Mouse (Mus musculus) heart, embryonic 11.5 days (tissue): Measurements from ENCODE around the gene Cuedc2. TPM values are rescaled to one million over a fixed set of nuclear protein-coding genes. Genes with fewer than 3 reads are reported as not detected.

Experiments
- ATAC-seq: fragments of 200-750 bp; cut with Nextera tagmentation; replicated peaks from 2 replicates; pipeline ENCODE4 v1.8.0; 2017; ENCODE audit warnings: moderate library complexity; ENCODE audit not compliant: insufficient number of reproducible peaks, low FRiP score, low TSS enrichment
- H3K27ac ChIP-seq: fragments of 300-500 bp; sonication (generic); 2 replicates; pipeline ENCODE4 v1.5.1; 2014; ENCODE audit warnings: mild to moderate bottlenecking, low read depth, low read length
- H3K27me3 ChIP-seq: fragments of 300-500 bp; sonication (generic); 2 replicates; pipeline ENCODE4 v1.6.1; 2014; ENCODE audit warnings: mild to moderate bottlenecking, low read length, mixed read lengths; ENCODE audit not compliant: control insufficient read depth, insufficient read depth
- H3K36me3 ChIP-seq: fragments of 300-500 bp; sonication (generic); 2 replicates; pipeline ENCODE4 v1.6.1; 2014; ENCODE audit warnings: mild to moderate bottlenecking, low read length, moderate library complexity, mixed read lengths; ENCODE audit not compliant: control insufficient read depth, insufficient read depth
- H3K4me1 ChIP-seq: fragments of 300-500 bp; sonication (generic); 2 replicates; pipeline ENCODE4 v1.6.1; 2014; ENCODE audit warnings: low read length; ENCODE audit not compliant: control insufficient read depth, insufficient read depth
- H3K4me2 ChIP-seq: fragments of 300-500 bp; sonication (generic); 2 replicates; pipeline ENCODE4 v1.6.1; 2014; ENCODE audit warnings: mild to moderate bottlenecking, moderate library complexity
- H3K4me3 ChIP-seq: fragments of 300-500 bp; sonication (generic); 2 replicates; pipeline ENCODE4 v1.5.1; 2014; ENCODE audit warnings: low read depth, low read length
- H3K9ac ChIP-seq: fragments of 300-500 bp; sonication (generic); 2 replicates; pipeline ENCODE4 v1.6.1; 2014; ENCODE audit warnings: mild to moderate bottlenecking, low read depth, low read length, moderate library complexity
- H3K9me3 ChIP-seq: fragments of 300-500 bp; sonication (generic); replicated peaks from 2 replicates; pipeline ENCODE4 v1.6.1; 2016; ENCODE audit warnings: low read length; ENCODE audit not compliant: control insufficient read depth
- WGBS: fragments of 180-500 bp; shearing (Covaris S2); extraction: QIAGEN DNeasy Blood & Tissue Kit; methylation state at CpG from one replicate; pipeline ENCODE4 v1.1.7; 2014; ENCODE audit not compliant: insufficient replicate concordance; 5-methylcytosine and 5-hydroxymethylcytosine counted together
- polyA plus RNA-seq: library from polyadenylated mRNA; unstranded; fragments of >200 nt; fragmentation: Nextera tagmentation; extraction: Ambion mirVana; gene quantifications from 2 replicates; pipeline ENCODE4 v1.2.1, GENCODE M21; 2014

The Cuedc2 gene
- polyA plus RNA-seq, 1 experiment from 2014 or later: 139 TPM

DNA sequence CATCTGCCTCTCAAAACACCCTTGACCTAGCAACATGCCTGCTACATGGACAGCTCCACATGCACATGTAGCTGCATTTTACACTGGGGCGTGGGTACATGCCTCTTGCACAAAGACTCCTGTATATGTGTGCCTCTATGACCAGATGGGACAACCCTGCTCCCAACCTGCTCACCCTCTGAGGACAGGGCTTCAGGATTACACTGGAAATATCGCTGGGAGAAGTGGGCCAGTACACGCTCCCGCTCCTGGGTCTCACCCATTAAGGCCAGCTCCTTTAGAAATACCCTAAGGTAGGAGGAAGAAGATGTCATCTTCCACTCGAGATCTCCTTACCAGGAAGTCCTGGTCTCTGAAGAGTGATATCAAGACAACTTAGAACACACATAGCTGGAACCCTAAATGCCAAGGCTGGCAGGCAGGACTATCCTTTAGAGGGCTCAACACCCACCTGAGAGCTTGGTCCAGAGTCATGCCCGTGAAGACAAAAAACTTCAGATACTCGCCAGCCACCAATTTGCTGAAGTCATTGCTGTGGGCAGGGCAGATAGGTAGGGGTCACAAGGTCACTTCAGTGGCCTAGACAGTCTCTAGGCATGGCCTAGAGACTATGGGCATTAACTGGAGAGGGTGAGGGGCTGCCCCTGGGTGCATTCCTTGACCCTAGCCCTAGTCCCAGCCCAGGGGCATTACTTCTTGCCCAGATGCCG, 18.3 kb downstream of the Cuedc2 start:
- Histone ChIP-seq H3K4me3 (no peak overlapping the region), H3K9ac (no peak overlapping the region), H3K4me1 (peaks cover 12% of the 10 kb centered on the region), H3K36me3 (no peaks in the 10 kb centered on the region), H3K27me3 (peaks cover 97% of the 10 kb centered on the region), H3K9me3 (no peaks in the 10 kb centered on the region), H3K4me2 (no peak overlapping the region), H3K27ac (no peak overlapping the region)
- no peak for ATAC-seq
- WGBS: 69% methylated on average over 8 of the region's 8 CpGs

DNA sequence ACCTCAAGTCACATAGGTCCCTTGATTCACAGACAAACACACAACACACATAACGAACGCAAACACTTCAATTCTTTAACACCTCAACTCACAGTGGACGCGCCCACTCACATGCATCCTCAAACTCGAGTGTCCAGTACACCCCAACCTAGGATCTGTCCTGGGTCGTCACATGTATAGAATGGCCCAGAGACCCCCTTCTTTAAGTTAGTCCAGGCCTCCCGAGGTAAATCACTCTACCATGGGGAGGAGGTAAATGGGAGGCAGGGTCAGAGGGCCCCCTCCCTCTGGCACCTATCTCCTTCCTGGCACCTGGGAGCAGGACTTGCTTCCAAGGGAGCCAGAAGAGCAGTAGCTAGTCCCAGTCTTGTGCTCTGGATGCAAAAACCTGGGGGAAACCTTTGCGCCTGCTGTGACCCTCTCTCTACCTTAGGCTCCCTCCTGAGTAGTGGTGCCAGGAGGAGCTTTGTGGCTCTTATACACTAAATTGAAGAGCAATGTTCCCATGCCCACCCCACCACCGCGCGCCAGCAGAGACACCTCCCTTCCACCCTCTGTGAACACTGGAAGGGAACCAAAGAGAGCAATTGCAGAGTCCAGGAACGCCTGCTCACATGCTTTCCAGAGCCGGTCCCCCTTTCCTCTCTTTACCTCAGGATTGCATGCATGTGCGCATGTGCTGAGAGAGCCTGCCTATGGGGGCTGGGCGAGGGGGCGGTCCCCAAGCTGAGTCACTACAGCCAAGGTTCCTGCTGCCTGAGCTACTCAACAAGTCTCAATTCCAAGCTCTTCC, 19.7 kb downstream of the Cuedc2 start:
- H3K4me3 ChIP-seq: peak overlapping the region; percentile 48; the same call in 1 of the 2 replicates
- H3K9ac ChIP-seq: no peak overlapping the region
- H3K27me3 ChIP-seq: peaks cover 97% of the 10 kb centered on the region

DNA sequence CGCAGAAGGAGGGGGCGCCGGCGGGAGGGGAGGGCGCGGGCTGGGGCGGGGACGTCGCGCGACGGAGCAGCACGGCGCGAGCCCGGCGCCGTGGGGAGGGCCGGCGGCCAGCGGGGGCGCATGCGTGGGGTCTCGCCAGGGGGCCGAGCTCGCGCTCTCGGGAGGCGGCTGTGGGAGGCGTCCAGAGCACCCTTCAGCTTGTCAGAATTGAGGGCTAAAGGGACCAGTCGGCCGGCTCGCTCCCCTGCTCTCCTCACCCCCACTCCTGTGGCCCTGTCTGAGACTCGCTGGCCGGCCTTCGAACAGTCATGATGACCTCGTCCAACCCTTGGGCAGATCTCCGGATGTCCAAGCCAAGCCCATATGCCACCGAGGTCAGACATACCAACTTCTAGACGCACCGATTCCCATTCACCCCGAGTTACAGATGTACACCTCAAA, 20.5 kb downstream of the Cuedc2 start:
- Histone ChIP-seq H3K27ac (no peak overlapping the region), H3K4me3 (peak overlapping the region; percentile 48), H3K9ac (no peak overlapping the region; the same call in 1 of the 2 replicates), H3K36me3 (peaks cover under 1% of the 10 kb centered on the region; the same call in 1 of the 2 replicates), H3K4me2 (peak overlapping the region; percentile 64), H3K9me3 (no peaks in the 10 kb centered on the region), H3K4me1 (peaks cover 29% of the 10 kb centered on the region), H3K27me3 (peaks cover 97% of the 10 kb centered on the region)
- ATAC-seq: no peak
- 3% methylated on average over 34 of the region's 42 CpGs for WGBS

More for the DNA sequence above, 19.7 kb downstream of the Cuedc2 start:
- Histone ChIP-seq H3K4me2 (peak overlapping the region; percentile 64), H3K4me1 (peaks cover 23% of the 10 kb centered on the region), H3K9me3 (no peaks in the 10 kb centered on the region), H3K36me3 (no peaks in the 10 kb centered on the region), H3K27ac (no peak overlapping the region)
- ATAC-seq: no peak
- 10% methylated on average over 16 of the region's 16 CpGs for WGBS

DNA sequence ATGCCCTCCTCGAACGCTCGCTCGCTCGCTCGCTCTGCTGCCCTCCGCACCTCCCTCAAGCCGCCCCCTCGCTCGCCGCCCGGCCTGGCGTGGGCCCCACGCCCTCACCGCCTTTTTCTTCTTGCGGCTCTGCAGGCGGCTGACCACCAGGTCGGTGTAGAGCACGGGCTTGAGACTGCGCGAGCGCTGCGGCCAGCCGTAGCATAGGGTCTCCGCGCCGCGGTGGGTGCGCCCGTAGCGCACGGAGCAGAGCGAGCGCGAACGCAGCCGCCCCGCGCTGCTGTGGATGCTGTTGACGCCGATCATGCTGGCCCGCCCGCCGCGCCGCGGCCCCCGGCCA, 21.0 kb downstream of the Cuedc2 start:
- no peak for ATAC-seq
- Histone ChIP-seq H3K27ac (no peak overlapping the region), H3K4me3 (peak overlapping the region; percentile 48), H3K27me3 (peaks cover 97% of the 10 kb centered on the region), H3K4me2 (peak overlapping the region; percentile 64), H3K9me3 (no peaks in the 10 kb centered on the region), H3K9ac (peak overlapping the region; percentile 48; the same call in 1 of the 2 replicates), H3K4me1 (peaks cover 29% of the 10 kb centered on the region), H3K36me3 (peaks cover 2% of the 10 kb centered on the region; the same call in 1 of the 2 replicates)
- 1% methylated on average over 34 of the region's 48 CpGs for WGBS

DNA sequence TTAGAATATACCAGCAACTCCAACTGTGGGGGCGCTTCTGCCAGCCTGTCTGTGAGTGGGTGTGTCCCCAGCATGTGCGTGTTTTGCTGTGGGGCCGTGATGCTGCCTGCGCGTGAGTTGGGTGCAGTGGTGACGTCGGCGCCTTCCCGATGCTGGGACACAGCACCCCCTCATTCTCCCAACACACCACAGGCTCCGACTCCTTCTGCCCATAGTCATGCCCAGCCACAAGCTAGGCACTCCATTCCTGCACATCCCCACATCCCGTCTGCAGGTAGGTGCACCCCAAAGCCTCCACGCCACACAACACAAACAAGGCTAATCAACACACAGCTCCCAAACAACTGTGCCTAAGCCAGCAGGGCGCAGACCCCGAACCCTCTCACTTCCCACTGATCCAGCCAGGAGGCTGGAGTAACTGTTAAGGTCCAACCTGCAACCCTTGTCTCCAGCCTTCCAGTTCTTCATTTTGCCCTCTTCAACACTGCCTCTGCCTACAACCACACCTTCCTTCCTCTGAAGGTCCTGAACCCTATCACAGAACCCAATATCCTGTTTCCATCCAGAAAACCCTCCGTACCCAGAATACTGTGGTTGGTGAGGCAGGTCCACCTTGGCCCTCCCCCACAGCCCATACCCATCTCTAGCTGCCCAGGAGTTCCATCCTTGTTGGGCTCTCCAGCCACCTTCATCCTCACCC, 21.5 kb downstream of the Cuedc2 start:
- ATAC-seq: no peak

DNA sequence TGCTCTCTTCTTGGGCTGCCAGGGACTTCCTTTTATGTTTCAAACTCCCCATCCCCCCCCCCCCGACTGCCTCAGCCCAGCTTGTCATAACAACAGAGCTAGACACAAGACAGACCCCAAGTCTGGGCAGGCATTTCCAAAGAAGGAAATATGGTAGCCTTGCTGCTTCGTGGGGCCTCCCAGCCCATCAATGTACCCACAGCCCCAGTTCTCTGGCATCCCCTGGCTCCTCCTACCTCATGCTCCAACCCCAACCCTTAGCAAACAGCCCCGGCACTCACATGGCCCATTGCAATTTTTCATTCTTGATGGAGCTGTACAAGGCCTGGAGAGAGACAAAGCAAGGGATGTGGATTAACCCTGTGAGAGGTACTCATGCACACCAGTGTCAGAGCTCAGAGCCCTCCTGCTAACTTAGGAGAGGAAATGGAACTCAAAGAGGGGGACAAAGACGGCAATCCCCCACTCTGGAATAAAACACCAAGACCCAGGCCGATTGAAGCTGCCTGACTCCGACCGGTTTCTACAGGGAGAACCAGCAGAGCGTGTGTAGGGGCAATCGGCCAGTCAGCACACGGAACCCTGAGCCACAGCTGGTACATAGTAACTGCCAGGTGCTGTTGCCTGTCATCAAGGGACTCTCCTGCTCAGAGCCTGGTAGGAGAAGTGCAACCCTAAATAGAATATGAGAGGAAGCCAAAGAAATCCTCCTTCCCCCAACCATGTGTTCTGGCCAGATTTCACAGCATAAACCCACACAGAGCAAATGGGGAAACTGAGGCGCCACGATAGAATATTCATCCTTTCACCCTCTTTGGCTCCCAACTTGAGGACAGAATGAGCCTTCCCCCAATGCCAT, 22.5 kb downstream of the Cuedc2 start:
- no peaks in the 10 kb centered on the region for H3K9me3 ChIP-seq
- peak overlapping the region; percentile 48 for H3K4me3 ChIP-seq
- peak overlapping the region; percentile 64 for H3K4me2 ChIP-seq
- peaks cover 29% of the 10 kb centered on the region for H3K4me1 ChIP-seq
- peak overlapping the region; percentile 58 for H3K27ac ChIP-seq
- H3K36me3 ChIP-seq: peaks cover 2% of the 10 kb centered on the region; the same call in 1 of the 2 replicates
- 0 out of 2 replicates have a peak overlapping the region, but pooled peaks have one; percentile 16 for H3K9ac ChIP-seq
- peaks cover 87% of the 10 kb centered on the region for H3K27me3 ChIP-seq
- 43% methylated on average over 12 of the region's 12 CpGs for WGBS
- ATAC-seq: no peak

More for the DNA sequence above, 21.5 kb downstream of the Cuedc2 start:
- Histone ChIP-seq H3K36me3 (peaks cover 2% of the 10 kb centered on the region; the same call in 1 of the 2 replicates), H3K27ac (0 out of 2 replicates have a peak overlapping the region, but pooled peaks have one; percentile 58), H3K4me1 (peaks cover 29% of the 10 kb centered on the region), H3K4me2 (peak overlapping the region; percentile 64), H3K4me3 (peak overlapping the region; percentile 48), H3K9me3 (no peaks in the 10 kb centered on the region), H3K9ac (peak overlapping the region; percentile 48; the same call in 1 of the 2 replicates), H3K27me3 (peaks cover 94% of the 10 kb centered on the region)
- 34% methylated on average over 15 of the region's 15 CpGs for WGBS

DNA sequence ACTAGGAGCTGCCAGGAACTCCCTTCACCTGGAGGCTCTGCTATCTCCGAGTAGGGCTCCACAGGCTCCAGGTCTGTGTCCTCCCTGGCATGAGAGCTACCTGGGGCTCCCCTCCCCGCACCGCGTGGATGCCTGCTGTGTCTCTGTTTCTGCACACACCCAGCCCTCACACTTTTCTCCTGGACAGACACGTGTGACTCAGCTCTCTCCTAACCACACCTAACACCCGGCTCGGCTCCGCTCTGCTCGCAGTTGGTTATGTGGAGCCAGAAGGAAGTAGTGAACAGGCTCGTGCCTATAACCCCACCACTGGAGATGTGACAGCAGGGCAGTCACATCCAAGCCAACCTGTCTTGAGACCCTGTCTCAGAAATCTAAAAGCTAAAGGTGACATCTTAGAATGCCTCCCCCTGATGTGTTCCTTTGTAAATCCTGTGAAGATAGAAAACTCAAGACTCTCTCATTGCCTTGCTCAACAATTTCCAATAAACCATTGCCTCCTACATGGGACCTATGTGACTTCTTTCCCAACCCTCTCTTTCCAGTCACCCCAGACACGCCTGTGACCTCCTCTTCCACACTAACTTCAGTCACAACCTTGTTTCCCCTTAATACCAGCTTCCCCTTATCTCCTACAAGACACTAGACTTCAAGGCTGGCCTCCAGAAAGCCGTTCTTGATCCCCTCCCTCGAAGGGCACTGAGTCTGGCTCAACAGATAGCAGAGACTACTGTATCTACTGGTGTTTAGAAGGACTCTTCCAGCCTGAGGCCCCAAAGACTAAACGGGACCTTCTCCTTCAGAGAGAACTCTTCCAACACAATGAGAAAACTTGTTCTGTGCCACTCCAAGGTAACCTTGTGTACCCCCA, 23.4 kb downstream of the Cuedc2 start:
- peak overlapping the region; percentile 64 for H3K4me2 ChIP-seq
- 0 out of 2 replicates have a peak overlapping the region, but pooled peaks have one; percentile 54 for H3K27ac ChIP-seq
- ATAC-seq: no peak
- peaks cover 83% of the 10 kb centered on the region for H3K27me3 ChIP-seq
- H3K9me3 ChIP-seq: no peaks in the 10 kb centered on the region
- H3K9ac ChIP-seq: no peak overlapping the region
- peaks cover 5% of the 10 kb centered on the region; the same call in 1 of the 2 replicates for H3K36me3 ChIP-seq
- H3K4me3 ChIP-seq: no peak overlapping the region
- WGBS: 28% methylated on average over 14 of the region's 14 CpGs
- H3K4me1 ChIP-seq: peaks cover 29% of the 10 kb centered on the region
